14 mouse cellular contexts compared by ENCODE assay signal in genomic region chr3:41158314-41158973, GRCm38 (mm10).
DNase-seq lines count a peak whose midpoint lies in the region; ATAC-seq and TF ChIP-seq lines count a peak whose summit lies in the region.
"Had no signal": no experiment of that assay in that cellular context is flagged by ENCODE, and none has a peak within 500 bp of the region (broad histone marks: within the 10 kb centered on the region; RNA-seq: fewer than 3 reads in every experiment).

No protein-coding gene starts in this region.

- no peak overlapping the region for H3K4me3 ChIP-seq in forebrain, embryonic 13.5 days
- no peak overlapping the region for H3K4me3 ChIP-seq in forebrain, embryonic 10.5 days
- no peak overlapping the region for H3K4me3 ChIP-seq in heart, embryonic 14.5 days (ENCODE audit: control insufficient read depth in 1 of 2, insufficient read depth in 1 of 2, low read depth in 1 of 2, low read length in 2 of 2)
- H3K4me3 ChIP-seq in liver, embryonic 13.5 days (replicated peaks) = no peak overlapping the region
- H3K4me3 ChIP-seq in liver, embryonic 11.5 days (ENCODE audit: low read depth, low read length) = no peak overlapping the region
- no peak overlapping the region for H3K4me3 ChIP-seq in forebrain, postnatal 0 days (ENCODE audit: low read depth, low read length)
- H3K4me3 ChIP-seq in midbrain, embryonic 15.5 days = no peak overlapping the region
- H3K4me3 ChIP-seq: embryonic facial prominence, embryonic 13.5 days; limb, embryonic 12.5 days; myocyte had no signal

- WGBS in forebrain, embryonic 13.5 days = 84% methylated on average over 12 of the region's 12 CpGs
- 78% methylated on average over 12 of the region's 12 CpGs for WGBS in forebrain, embryonic 10.5 days
- WGBS in heart, embryonic 14.5 days = 16% methylated on average over 12 of the region's 12 CpGs
- 58% methylated on average over 12 of the region's 12 CpGs for WGBS in liver, embryonic 13.5 days (ENCODE audit: insufficient replicate concordance)
- WGBS in liver, embryonic 11.5 days = 59% methylated on average over 12 of the region's 12 CpGs
- WGBS in forebrain, postnatal 0 days = 65% methylated on average over 12 of the region's 12 CpGs
- WGBS in midbrain, embryonic 15.5 days = 74% methylated on average over 12 of the region's 12 CpGs

- no peak overlapping the region for H3K27ac ChIP-seq in forebrain, embryonic 13.5 days
- no peak overlapping the region for H3K27ac ChIP-seq in forebrain, embryonic 10.5 days
- H3K27ac ChIP-seq in heart, embryonic 14.5 days (replicated peaks in 1 of 2; ENCODE audit: control insufficient read depth in 1 of 2, insufficient read depth in 1 of 2, low read depth in 2 of 2, low read length in 2 of 2) = peak overlapping the region; percentile 91 to 94
- H3K27ac ChIP-seq in liver, embryonic 13.5 days = peak overlapping the region; percentile 67
- no peak overlapping the region for H3K27ac ChIP-seq in liver, embryonic 11.5 days (ENCODE audit: low read depth, low read length)
- peak overlapping the region; percentile 64 for H3K27ac ChIP-seq in forebrain, postnatal 0 days (ENCODE audit: low read depth, low read length)
- H3K27ac ChIP-seq in midbrain, embryonic 15.5 days = no peak overlapping the region
- H3K27ac ChIP-seq: embryonic facial prominence, embryonic 13.5 days; kidney, postnatal 0 days; limb, embryonic 12.5 days had no signal

- DNase-seq in forebrain, embryonic 10.5 days (ENCODE audit: extremely low spot score, low spot score) = no peak
- no peak for DNase-seq in heart, postnatal 14 days
- DNase-seq in liver, embryonic 13.5 days = no peak
- DNase-seq in liver, embryonic 11.5 days (ENCODE audit: low spot score) = no peak
- peak; percentile 74 for DNase-seq in forebrain, postnatal 0 days
- DNase-seq: adrenal gland, postnatal 14 days had no signal

- peak; percentile 71; the same call in 1 of the 2 replicates for ATAC-seq in forebrain, embryonic 13.5 days
- peak; percentile 78 for ATAC-seq in heart, embryonic 14.5 days (ENCODE audit: insufficient number of reproducible peaks, insufficient read depth, low FRiP score, low read depth)
- no peak for ATAC-seq in liver, embryonic 13.5 days (ENCODE audit: low read depth)
- no peak for ATAC-seq in liver, embryonic 11.5 days (replicated peaks; ENCODE audit: low FRiP score)
- peak; percentile 91 for ATAC-seq in forebrain, postnatal 0 days
- no peak for ATAC-seq in midbrain, embryonic 15.5 days (replicated peaks)

- H3K36me3 ChIP-seq in forebrain, embryonic 13.5 days (ENCODE audit: poor library complexity, severe bottlenecking) = no peaks in the 10 kb centered on the region
- H3K36me3 ChIP-seq in forebrain, embryonic 10.5 days (replicated peaks) = no peaks in the 10 kb centered on the region
- H3K36me3 ChIP-seq in heart, embryonic 14.5 days (ENCODE audit: control insufficient read depth, insufficient read depth, low read length) = no peaks in the 10 kb centered on the region
- H3K36me3 ChIP-seq in liver, embryonic 13.5 days = no peaks in the 10 kb centered on the region
- no peaks in the 10 kb centered on the region for H3K36me3 ChIP-seq in liver, embryonic 11.5 days (ENCODE audit: control insufficient read depth, insufficient read depth, low read length)
- no peaks in the 10 kb centered on the region for H3K36me3 ChIP-seq in forebrain, postnatal 0 days (ENCODE audit: insufficient read depth)
- H3K36me3 ChIP-seq in midbrain, embryonic 15.5 days (replicated peaks) = no peaks in the 10 kb centered on the region
- H3K36me3 ChIP-seq: embryonic facial prominence, embryonic 13.5 days; limb, embryonic 12.5 days had no signal

- TF ChIP-seq CTCF in forebrain, postnatal 0 days (IDR thresholded peaks at IDR 0.05; ENCODE audit: low read depth) = no peak

- no peak overlapping the region for H3K9ac ChIP-seq in forebrain, embryonic 13.5 days
- H3K9ac ChIP-seq in heart, embryonic 14.5 days (ENCODE audit: low read length) = no peak overlapping the region
- no peak overlapping the region for H3K9ac ChIP-seq in liver, embryonic 13.5 days
- H3K9ac ChIP-seq in liver, embryonic 11.5 days (ENCODE audit: low read depth, low read length) = no peak overlapping the region
- no peak overlapping the region for H3K9ac ChIP-seq in forebrain, postnatal 0 days
- no peak overlapping the region for H3K9ac ChIP-seq in midbrain, embryonic 15.5 days
- H3K9ac ChIP-seq: embryonic facial prominence, embryonic 13.5 days; limb, embryonic 12.5 days had no signal

- intact Hi-C loops in heart, postnatal 14 days (cut with DNase I) = no loop called here

- no peaks in the 10 kb centered on the region for H3K27me3 ChIP-seq in forebrain, embryonic 13.5 days
- no peaks in the 10 kb centered on the region for H3K27me3 ChIP-seq in forebrain, embryonic 10.5 days (ENCODE audit: poor library complexity, severe bottlenecking)
- no peaks in the 10 kb centered on the region for H3K27me3 ChIP-seq in heart, embryonic 14.5 days (ENCODE audit: control insufficient read depth, insufficient read depth, low read length)
- H3K27me3 ChIP-seq in liver, embryonic 13.5 days = no peaks in the 10 kb centered on the region
- no peaks in the 10 kb centered on the region for H3K27me3 ChIP-seq in liver, embryonic 11.5 days (replicated peaks; ENCODE audit: control insufficient read depth, insufficient read depth, low read length)
- H3K27me3 ChIP-seq in forebrain, postnatal 0 days (ENCODE audit: insufficient read depth, low read length) = no peaks in the 10 kb centered on the region
- no peaks in the 10 kb centered on the region for H3K27me3 ChIP-seq in midbrain, embryonic 15.5 days (replicated peaks)
- H3K27me3 ChIP-seq: embryonic facial prominence, embryonic 13.5 days; limb, embryonic 12.5 days had no signal

- H3K4me1 ChIP-seq in forebrain, embryonic 13.5 days = no peaks in the 10 kb centered on the region
- peaks cover 3% of the 10 kb centered on the region; the same call in 1 of the 2 replicates for H3K4me1 ChIP-seq in forebrain, embryonic 10.5 days
- H3K4me1 ChIP-seq in heart, embryonic 14.5 days (ENCODE audit: control insufficient read depth in 2 of 2, insufficient read depth in 2 of 2, low read length in 2 of 2) = peaks cover 15 to 21% of the 10 kb centered on the region in 2 experiments
- peaks cover 58% of the 10 kb centered on the region for H3K4me1 ChIP-seq in liver, embryonic 13.5 days (replicated peaks)
- peaks cover 5% of the 10 kb centered on the region for H3K4me1 ChIP-seq in liver, embryonic 11.5 days (replicated peaks; ENCODE audit: control insufficient read depth, insufficient read depth, low read length)
- no peaks in the 10 kb centered on the region for H3K4me1 ChIP-seq in forebrain, postnatal 0 days (ENCODE audit: insufficient read depth)
- H3K4me1 ChIP-seq in midbrain, embryonic 15.5 days = peaks cover 5% of the 10 kb centered on the region; the same call in 1 of the 2 replicates
- H3K4me1 ChIP-seq: limb, embryonic 12.5 days had no signal

- H3K9me3 ChIP-seq in forebrain, embryonic 13.5 days (replicated peaks) = no peaks in the 10 kb centered on the region
- H3K9me3 ChIP-seq in forebrain, embryonic 10.5 days = no peaks in the 10 kb centered on the region
- no peaks in the 10 kb centered on the region for H3K9me3 ChIP-seq in heart, embryonic 14.5 days (ENCODE audit: control insufficient read depth, low read length)
- H3K9me3 ChIP-seq in liver, embryonic 13.5 days (replicated peaks) = no peaks in the 10 kb centered on the region
- H3K9me3 ChIP-seq in liver, embryonic 11.5 days (ENCODE audit: control insufficient read depth, low read length) = no peaks in the 10 kb centered on the region
- H3K9me3 ChIP-seq in forebrain, postnatal 0 days (ENCODE audit: low read length) = no peaks in the 10 kb centered on the region
- no peaks in the 10 kb centered on the region for H3K9me3 ChIP-seq in midbrain, embryonic 15.5 days
- H3K9me3 ChIP-seq: embryonic facial prominence, embryonic 13.5 days; limb, embryonic 12.5 days had no signal

- H3K4me2 ChIP-seq in forebrain, embryonic 13.5 days = no peak overlapping the region
- H3K4me2 ChIP-seq in heart, embryonic 14.5 days (ENCODE audit: low read length) = 0 out of 2 replicates have a peak overlapping the region, but pooled peaks have one; percentile 18
- no peak overlapping the region for H3K4me2 ChIP-seq in liver, embryonic 13.5 days
- H3K4me2 ChIP-seq in liver, embryonic 11.5 days = no peak overlapping the region
- H3K4me2 ChIP-seq in forebrain, postnatal 0 days (ENCODE audit: low read depth) = no peak overlapping the region
- H3K4me2 ChIP-seq in midbrain, embryonic 15.5 days = no peak overlapping the region
- H3K4me2 ChIP-seq: embryonic facial prominence, embryonic 13.5 days; limb, embryonic 12.5 days; midbrain, embryonic 11.5 days had no signal

Comparison
In these comparisons a context has a peak if more than half of its experiments do, and no peak if none do; other contexts are left out.
1. H3K27ac ChIP-seq: peak in heart, embryonic 14.5 days (2 of 2), liver, embryonic 13.5 days (single experiment) and forebrain, postnatal 0 days (single experiment); none in forebrain, embryonic 13.5 days (single experiment), forebrain, embryonic 10.5 days (single experiment), liver, embryonic 11.5 days (single experiment) and midbrain, embryonic 15.5 days (single experiment).
2. ATAC-seq: peak in forebrain, embryonic 13.5 days (single experiment), heart, embryonic 14.5 days (single experiment) and forebrain, postnatal 0 days (single experiment); none in liver, embryonic 13.5 days (single experiment), liver, embryonic 11.5 days (single experiment) and midbrain, embryonic 15.5 days (single experiment).